Mouse (Mus musculus) CH12.LX (cell line): ENCODE results near the gene 4931406P16Rik.

Source experiments
- CTCF ChIP-seq, 2 experiments: IDR thresholded peaks in 1 of 2; conservative IDR thresholded peaks in 1 of 2; 2 replicates each; pipeline ENCODE4 v1.5.1; 2011 to 2012; ENCODE audit warnings: low read depth in 2 of 2, low read length in 2 of 2, improper control_type of control experiment in 1 of 2, inconsistent platforms in 1 of 2, mild to moderate bottlenecking in 1 of 2, moderate library complexity in 1 of 2
- ELF1 ChIP-seq: IDR thresholded peaks from 2 replicates; pipeline ENCODE4 v1.6.1; 2014; ENCODE audit warnings: low read depth, mild to moderate bottlenecking, inconsistent platforms, low read length, improper control_type of control experiment
- EP300 ChIP-seq: IDR thresholded peaks from 2 replicates; pipeline ENCODE4 v1.6.1; 2011; ENCODE audit warnings: low read length, improper control_type of control experiment
- ETS1 ChIP-seq: conservative IDR thresholded peaks from 2 replicates; pipeline ENCODE4 v1.6.1; 2012; ENCODE audit warnings: low read depth, mild to moderate bottlenecking, inconsistent platforms, low read length, improper control_type of control experiment, moderate library complexity
- HCFC1 ChIP-seq: IDR thresholded peaks from 2 replicates; pipeline ENCODE4 v1.6.1; 2012; ENCODE audit warnings: low read depth, mild to moderate bottlenecking, inconsistent platforms, low read length, improper control_type of control experiment
- IRF4 ChIP-seq: IDR thresholded peaks from 2 replicates; pipeline ENCODE4 v1.6.1; 2014; ENCODE audit warnings: low read depth, mild to moderate bottlenecking, inconsistent platforms, low read length, improper control_type of control experiment
- JUND ChIP-seq: conservative IDR thresholded peaks from 2 replicates; pipeline ENCODE4 v1.6.1; 2011; ENCODE audit warnings: low read depth, low read length, improper control_type of control experiment
- MAFK ChIP-seq: IDR thresholded peaks from 2 replicates; pipeline ENCODE4 v1.6.1; 2011; ENCODE audit warnings: low read length, improper control_type of control experiment; ENCODE audit not compliant: insufficient replicate concordance
- MAX ChIP-seq: IDR thresholded peaks from 2 replicates; pipeline ENCODE4 v1.6.1; 2011; ENCODE audit warnings: low read length, improper control_type of control experiment
- MYC ChIP-seq: IDR thresholded peaks from 2 replicates; pipeline ENCODE4 v1.6.1; 2011; ENCODE audit warnings: low read depth, mild to moderate bottlenecking, improper control_type of control experiment, low read length
- POLR2A ChIP-seq: IDR thresholded peaks from 2 replicates; pipeline ENCODE4 v1.6.1; 2011; ENCODE audit warnings: low read depth, mild to moderate bottlenecking, improper control_type of control experiment, low read length
- POLR2AphosphoS2 ChIP-seq: IDR thresholded peaks from 2 replicates; pipeline ENCODE4 v1.6.1; 2011; ENCODE audit warnings: low read depth, low read length, improper control_type of control experiment
- TCF12 ChIP-seq: IDR thresholded peaks from 2 replicates; pipeline ENCODE4 v1.6.1; 2014; ENCODE audit warnings: low read depth, mild to moderate bottlenecking, inconsistent platforms, low read length, improper control_type of control experiment
- ZNF384 ChIP-seq: IDR thresholded peaks from 2 replicates; pipeline ENCODE4 v1.6.1; 2012; ENCODE audit warnings: low read depth, low read length, improper control_type of control experiment, inconsistent platforms

DNA sequence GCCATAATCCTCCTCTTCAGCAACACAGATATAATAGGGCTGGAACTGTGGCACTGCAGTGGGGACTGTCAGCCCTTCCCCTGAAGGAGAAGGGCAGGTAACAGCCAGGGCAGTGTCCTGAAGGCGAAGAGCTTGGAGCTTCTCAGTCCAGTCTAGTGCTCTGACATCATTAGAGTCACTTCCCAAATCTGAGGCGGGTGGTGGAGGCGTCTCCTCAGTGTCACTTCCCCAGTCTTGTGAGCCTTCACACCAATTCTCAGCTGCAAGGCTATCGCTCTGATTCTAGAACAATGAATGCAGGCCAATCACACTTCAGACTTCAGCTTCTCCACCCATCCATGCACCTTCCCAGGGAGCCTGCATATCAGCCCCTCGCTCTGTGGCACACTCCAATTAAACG is 120.5 kb downstream of the 4931406P16Rik start:
- TF ChIP-seq EP300 (no peak), ZNF384 (no peak), POLR2AphosphoS2 (no peak), MAX (no peak), CTCF (conservative IDR thresholded peaks at IDR 0.05 in 1 of 2, IDR thresholded peaks at IDR 0.05 in 1 of 2; ENCODE audit: low read depth in 2 of 2, low read length in 2 of 2) (no peak), IRF4 (no peak), POLR2A (no peak), TCF12 (no peak), HCFC1 (no peak), MAFK (no peak), ELF1 (no peak), ETS1 (no peak), JUND (no peak), MYC (no peak)
